Mouse (Mus musculus): Measurements from ENCODE around the gene Hbs1l. TPM values are rescaled to one million over a fixed set of nuclear protein-coding genes. Genes with fewer than 3 reads are reported as not detected.

Gene Hbs1l
- total and polyA plus RNA-seq, 3 experiments, result 103 to 115 TPM; not detected in 1

GRCm38 (mm10) chr10:21416184-21416583, 120.4 kb downstream of the Hbs1l start:
- H3K4me1 ChIP-seq (ENCODE audit: control insufficient read depth in 1 of 2, insufficient read depth in 2 of 2, low read length in 2 of 2), result peaks cover 0 to 9% of the 10 kb centered on the region in 2 experiments; a peak in 3 of 4 replicates
- TF ChIP-seq TBP (IDR thresholded peaks at IDR 0.05; ENCODE audit: low read depth, low read length) (no peak), SMC3 (IDR thresholded peaks at IDR 0.05; ENCODE audit: low read depth, low read length) (no peak), UBTF (IDR thresholded peaks at IDR 0.05; ENCODE audit: borderline replicate concordance, insufficient read depth, low read depth, low read length) (no peak), MAZ (IDR thresholded peaks at IDR 0.05; ENCODE audit: low read depth, low read length) (no peak), ETS1 (IDR thresholded peaks at IDR 0.05; ENCODE audit: low read depth, low read length) (no peak), MYB (IDR thresholded peaks at IDR 0.05; ENCODE audit: low read depth, low read length) (no peak), RAD21 (IDR thresholded peaks at IDR 0.05; ENCODE audit: low read depth, low read length) (no peak), MEF2A (IDR thresholded peaks at IDR 0.05; ENCODE audit: extremely low read depth, insufficient replicate concordance, low read depth, low read length, poor library complexity, severe bottlenecking) (no peak), TCF12 (IDR thresholded peaks at IDR 0.05; ENCODE audit: low read depth, low read length) (no peak), BHLHE40 (IDR thresholded peaks at IDR 0.05; ENCODE audit: borderline replicate concordance, low read depth, low read length) (no peak)

More at GRCm38 (mm10) chr10:21416184-21416583, 120.4 kb downstream of the Hbs1l start:
- Histone ChIP-seq H3K4me3 (ENCODE audit: control insufficient read depth in 1 of 2, insufficient read depth in 1 of 2, low read depth in 2 of 2, low read length in 2 of 2) (no peak overlapping the region), H3K27ac (ENCODE audit: control insufficient read depth, low read depth, low read length) (no peak overlapping the region), H3K9me3 (replicated peaks; ENCODE audit: insufficient read depth, low read length) (no peaks in the 10 kb centered on the region), H3K79me2 (ENCODE audit: control insufficient read depth, insufficient read depth, low read length, poor library complexity) (no peaks in the 10 kb centered on the region), H3K9ac (ENCODE audit: control insufficient read depth, low read depth, low read length, poor library complexity, severe bottlenecking) (no peak overlapping the region), H3K36me3 (ENCODE audit: control insufficient read depth in 1 of 2, insufficient read depth in 2 of 2, low read length in 2 of 2) (peaks cover 0 to under 1% of the 10 kb centered on the region in 2 experiments; a peak in 2 of 4 replicates), H3K27me3 (ENCODE audit: control insufficient read depth in 1 of 2, insufficient read depth in 2 of 2, low read length in 2 of 2) (no peaks in the 10 kb centered on the region; a peak in 1 of 4 replicates)
- DNase-seq (ENCODE audit: low read depth, low spot score), result no peak

Other genes starting within 250 kb of the Hbs1l start
- gene Myb, start 135.0 kb upstream of the Hbs1l start, total RNA-seq (2012; rRNA removed), result 125 and 133 TPM in 2 replicates
- 100 to 1,000 TPM; 155 to 245 TPM for gene Myb, start 135.0 kb upstream of the Hbs1l start, polyA plus RNA-seq (2012; ENCODE audit: insufficient read depth in 1 of 2, insufficient read length in 2 of 2, low read depth in 1 of 2, low replicate concordance in 2 of 2, missing spikeins in 1 of 2)
- gene Aldh8a1, start 81.3 kb downstream of the Hbs1l start, total RNA-seq (2012; rRNA removed), result 0.04 and 0.07 TPM in 2 replicates
- under 1 TPM in 1 of 2 experiments, not detected in 1; 0.07 TPM for gene Aldh8a1, start 81.3 kb downstream of the Hbs1l start, polyA plus RNA-seq (2012; ENCODE audit: insufficient read depth in 1 of 2, insufficient read length in 2 of 2, low read depth in 1 of 2, low replicate concordance in 2 of 2, missing spikeins in 1 of 2)

Measured in MEL (cell line).